Mouse (Mus musculus): ENCODE measurements around the gene Sri.
"Not testable (repeated sequence)": the region's sequence is repeated elsewhere in the genome, so short reads cannot be mapped to it uniquely, and the experiment has no call there.

Sri gene

GRCm38 (mm10) chr5:8045855-8046254 lies at the start of gene Sri:
Gene Sri, plus strand, starts transcription at chr5:8046078.
- DNase-seq = no peak

GRCm38 (mm10) chr5:7996401-7997044 lies 49.4 kb upstream of the Sri start:
- DNase-seq = no peak

GRCm38 (mm10) chr5:7997086-7997485 lies 48.8 kb upstream of the Sri start:
- DNase-seq = no peak

- no peak for DNase-seq
Measured at GRCm38 (mm10) chr5:8000466-8000865, 45.4 kb upstream of the Sri start.

- DNase-seq = no peak
Measured at GRCm38 (mm10) chr5:8002827-8003226, 43.1 kb upstream of the Sri start.

- DNase-seq = no peak
Measured at GRCm38 (mm10) chr5:8013276-8013675, 32.6 kb upstream of the Sri start.

GRCm38 (mm10) chr5:8034596-8034995 lies 11.3 kb upstream of the Sri start:
- DNase-seq = not testable (repeated sequence)

- no peak for DNase-seq
Measured at GRCm38 (mm10) chr5:8053827-8054226, 7.9 kb downstream of the Sri start.

- peak in 1 of 2 experiments; percentile 16 for DNase-seq
Measured at GRCm38 (mm10) chr5:8055721-8056129, 9.8 kb downstream of the Sri start.

GRCm38 (mm10) chr5:8056141-8057017 lies 10.5 kb downstream of the Sri start:
- peak; percentile 79 to 80 for DNase-seq

GRCm38 (mm10) chr5:8057018-8057323 lies 11.1 kb downstream of the Sri start:
- DNase-seq = no peak

GRCm38 (mm10) chr5:8058056-8058455 lies 12.2 kb downstream of the Sri start:
- no peak for DNase-seq

- DNase-seq = no peak
Measured at GRCm38 (mm10) chr5:8062469-8062868, 16.6 kb downstream of the Sri start.

GRCm38 (mm10) chr5:8063207-8063606 lies 17.3 kb downstream of the Sri start:
- DNase-seq = no peak

- DNase-seq = no peak
Measured at GRCm38 (mm10) chr5:8073406-8073805, 27.5 kb downstream of the Sri start.

- DNase-seq = no peak
Measured at GRCm38 (mm10) chr5:8073901-8074561, 28.2 kb downstream of the Sri start.

- no peak for DNase-seq
Measured at GRCm38 (mm10) chr5:8077481-8077880, 31.6 kb downstream of the Sri start.

- DNase-seq = no peak
Measured at GRCm38 (mm10) chr5:8082800-8083509, 37.1 kb downstream of the Sri start.

- no peak for DNase-seq
Measured at GRCm38 (mm10) chr5:8085661-8086060, 39.8 kb downstream of the Sri start.

- no peak for DNase-seq
Measured at GRCm38 (mm10) chr5:8088147-8088546, 42.3 kb downstream of the Sri start.

- DNase-seq = no peak
Measured at GRCm38 (mm10) chr5:8094921-8095320, 49.0 kb downstream of the Sri start.

- DNase-seq = no peak
Measured at GRCm38 (mm10) chr5:8095689-8096088, 49.8 kb downstream of the Sri start.

GRCm38 (mm10) chr5:8111691-8112090 lies 65.8 kb downstream of the Sri start:
- DNase-seq = no peak
